Mouse (Mus musculus): Measurements from ENCODE around the gene Gm3476. TPM values are rescaled to one million over a fixed set of nuclear protein-coding genes. Genes with fewer than 3 reads are reported as not detected.
A peak's percentile ranks its signal among the peaks of the same experiment; 100 is the strongest.
"Not testable (repeated sequence)": the region's sequence is repeated elsewhere in the genome, so short reads cannot be mapped to it uniquely, and the experiment has no call there.

Gene Gm3476
- polyA plus RNA-seq (2015; fragmentation: Nextera tagmentation; extraction: Ambion mirVana), result not detected in 2 replicates

- H3K4me1 ChIP-seq; ATAC-seq (ENCODE audit: insufficient number of reproducible peaks, insufficient read depth, low FRiP score, low TSS enrichment, low read depth); H3K27ac ChIP-seq; H3K4me2 ChIP-seq; H3K36me3 ChIP-seq; H3K9me3 ChIP-seq; H3K9ac ChIP-seq; H3K4me3 ChIP-seq; H3K27me3 ChIP-seq: not testable (repeated sequence)
- no CpG with 5 or more reads among the region's 1 CpGs for WGBS
These were observed at the start of gene Gm3476 for GRCm38 (mm10) chr14:6125707-6126106. Gene Gm3476 (minus strand): TSS chr14:6125807.

GRCm38 (mm10) chr14:6163538-6163937 is 37.9 kb upstream of the Gm3476 start:
- H3K9me3 ChIP-seq; H3K27ac ChIP-seq; H3K9ac ChIP-seq; H3K36me3 ChIP-seq; H3K27me3 ChIP-seq; H3K4me2 ChIP-seq; ATAC-seq (ENCODE audit: insufficient number of reproducible peaks, insufficient read depth, low FRiP score, low TSS enrichment, low read depth); H3K4me1 ChIP-seq; H3K4me3 ChIP-seq: not testable (repeated sequence)
- WGBS, result 89% methylated on average over 6 of the region's 9 CpGs

- not testable (repeated sequence) for H3K4me2 ChIP-seq; H3K36me3 ChIP-seq; ATAC-seq (ENCODE audit: insufficient number of reproducible peaks, insufficient read depth, low FRiP score, low TSS enrichment, low read depth); H3K4me1 ChIP-seq; H3K27me3 ChIP-seq; H3K4me3 ChIP-seq; H3K27ac ChIP-seq; H3K9me3 ChIP-seq; H3K9ac ChIP-seq
- WGBS, result 80% methylated on average over 1 of the region's 1 CpGs
These were observed 35.5 kb upstream of the Gm3476 start for GRCm38 (mm10) chr14:6161085-6161484.

- H3K27me3 ChIP-seq; H3K9me3 ChIP-seq; H3K36me3 ChIP-seq; ATAC-seq (ENCODE audit: insufficient number of reproducible peaks, insufficient read depth, low FRiP score, low TSS enrichment, low read depth); H3K4me1 ChIP-seq; H3K27ac ChIP-seq: not testable (repeated sequence)
- peak within 1 kb of the TSS; percentile 55 for H3K4me2 ChIP-seq
- peak within 1 kb of the TSS; percentile 51 for H3K9ac ChIP-seq
- H3K4me3 ChIP-seq, result peak within 1 kb of the TSS; percentile 43
- 2% methylated on average over 39 of the region's 51 CpGs for WGBS
These were observed 17.2 kb downstream of the Gm3476 start, which contains the start of gene Gm3468 for GRCm38 (mm10) chr14:6108272-6108925. Gene Gm3468 (minus strand): TSS chr14:6108665.

GRCm38 (mm10) chr14:6107500-6107899 is 18.1 kb downstream of the Gm3476 start:
- H3K27ac ChIP-seq; H3K9ac ChIP-seq; H3K4me1 ChIP-seq; H3K27me3 ChIP-seq; ATAC-seq (ENCODE audit: insufficient number of reproducible peaks, insufficient read depth, low FRiP score, low TSS enrichment, low read depth); H3K36me3 ChIP-seq; H3K9me3 ChIP-seq: not testable (repeated sequence)
- Histone ChIP-seq H3K4me3 (peak overlapping the region; percentile 43), H3K4me2 (peak overlapping the region; percentile 55)
- 6% methylated on average over 9 of the region's 9 CpGs for WGBS

- not testable (repeated sequence) for H3K9ac ChIP-seq; H3K27ac ChIP-seq; H3K9me3 ChIP-seq; H3K4me3 ChIP-seq; H3K4me1 ChIP-seq; H3K27me3 ChIP-seq; H3K4me2 ChIP-seq; ATAC-seq (ENCODE audit: insufficient number of reproducible peaks, insufficient read depth, low FRiP score, low TSS enrichment, low read depth); H3K36me3 ChIP-seq
- 90% methylated on average over 3 of the region's 3 CpGs for WGBS
These were observed 31.8 kb downstream of the Gm3476 start, which contains the start of gene Gm8206 for GRCm38 (mm10) chr14:6093842-6094241. Gene Gm8206 (minus strand): TSS chr14:6093942.

GRCm38 (mm10) chr14:6058167-6058566 is 67.4 kb downstream of the Gm3476 start, which contains the start of gene Gm6337:
Gene Gm6337 (minus strand): TSS chr14:6058267.
- H3K4me3 ChIP-seq; H3K27me3 ChIP-seq; H3K27ac ChIP-seq; H3K4me2 ChIP-seq; ATAC-seq (ENCODE audit: insufficient number of reproducible peaks, insufficient read depth, low FRiP score, low TSS enrichment, low read depth); H3K4me1 ChIP-seq; H3K9ac ChIP-seq; H3K9me3 ChIP-seq; H3K36me3 ChIP-seq: not testable (repeated sequence)
- WGBS, result 88% methylated on average over 4 of the region's 4 CpGs

Other genes with a start within 250 kb of the Gm3476 start
- not detected in 2 replicates for gene Gm8237, start 245.4 kb downstream of the Gm3476 start, polyA plus RNA-seq (2015; fragmentation: Nextera tagmentation; extraction: Ambion mirVana)
- 0.28 and 0.30 TPM in 2 replicates for gene Gm3248, start 164.1 kb downstream of the Gm3476 start, polyA plus RNA-seq (2015; fragmentation: Nextera tagmentation; extraction: Ambion mirVana)
- gene Gm3453, start 146.7 kb downstream of the Gm3476 start, polyA plus RNA-seq (2015; fragmentation: Nextera tagmentation; extraction: Ambion mirVana), result not detected in 2 replicates
- gene Gm6337, start 67.5 kb downstream of the Gm3476 start, polyA plus RNA-seq (2015; fragmentation: Nextera tagmentation; extraction: Ambion mirVana), result not detected in 2 replicates
- gene Gm8206, start 31.9 kb downstream of the Gm3476 start, polyA plus RNA-seq (2015; fragmentation: Nextera tagmentation; extraction: Ambion mirVana), result 0.98 and 2.1 TPM in 2 replicates
- gene Gm3468, start 17.1 kb downstream of the Gm3476 start, polyA plus RNA-seq (2015; fragmentation: Nextera tagmentation; extraction: Ambion mirVana), result 1.6 and 2.2 TPM in 2 replicates
- not detected in 2 replicates for gene Gm21560, start 93.5 kb upstream of the Gm3476 start, polyA plus RNA-seq (2015; fragmentation: Nextera tagmentation; extraction: Ambion mirVana)
- gene Gm3411, start 161.4 kb upstream of the Gm3476 start, polyA plus RNA-seq (2015; fragmentation: Nextera tagmentation; extraction: Ambion mirVana), result 1.3 and 1.7 TPM in 2 replicates
- gene Gm21103, start 179.0 kb upstream of the Gm3476 start, polyA plus RNA-seq (2015; fragmentation: Nextera tagmentation; extraction: Ambion mirVana), result not detected in 2 replicates
- not detected in 2 replicates for gene Gm3618, start 217.9 kb upstream of the Gm3476 start, polyA plus RNA-seq (2015; fragmentation: Nextera tagmentation; extraction: Ambion mirVana)

Data from embryonic facial prominence, embryonic 13.5 days (tissue).